Mouse (Mus musculus) fat pad, adult 2 months (tissue): ENCODE data around the gene Hrct1.

ENCODE experiments used
- DNase-seq: peaks from one replicate; pipeline ENCODE4 v3.0.0-alpha.2; 2011; ENCODE audit warnings: low read depth, low spot score; ENCODE audit errors: extremely low read depth

Hrct1 gene

GRCm38 (mm10) chr4:43726995-43727394 is at the start of gene Hrct1:
Gene Hrct1, plus strand, starts transcription at chr4:43727188.
- peak; percentile 16 for DNase-seq

- no peak for DNase-seq
Observed at GRCm38 (mm10) chr4:43678541-43678940, 48.4 kb upstream of the Hrct1 start.

GRCm38 (mm10) chr4:43679416-43680043 is 47.5 kb upstream of the Hrct1 start:
- no peak for DNase-seq

- no peak for DNase-seq
Observed at GRCm38 (mm10) chr4:43690021-43690420, 37.0 kb upstream of the Hrct1 start.

- no peak for DNase-seq
Observed at GRCm38 (mm10) chr4:43691026-43691425, 36.0 kb upstream of the Hrct1 start.

GRCm38 (mm10) chr4:43693806-43694241 is 33.2 kb upstream of the Hrct1 start:
- peak; percentile 54 for DNase-seq

- no peak for DNase-seq
Observed at GRCm38 (mm10) chr4:43694439-43695248, 32.3 kb upstream of the Hrct1 start.

GRCm38 (mm10) chr4:43695249-43695671 is 31.7 kb upstream of the Hrct1 start:
- no peak for DNase-seq

GRCm38 (mm10) chr4:43696561-43696960 is 30.4 kb upstream of the Hrct1 start:
- DNase-seq: no peak

GRCm38 (mm10) chr4:43700707-43701106 is 26.3 kb upstream of the Hrct1 start, which contains the start of gene Olfr70:
Gene Olfr70, minus strand, starts transcription at chr4:43700807.
- DNase-seq: no peak

- DNase-seq: no peak
Observed at GRCm38 (mm10) chr4:43703439-43703838, 23.5 kb upstream of the Hrct1 start.

- no peak for DNase-seq
Observed at GRCm38 (mm10) chr4:43703851-43704250, 23.1 kb upstream of the Hrct1 start.

GRCm38 (mm10) chr4:43705991-43706390 is 21.0 kb upstream of the Hrct1 start:
- no peak for DNase-seq

GRCm38 (mm10) chr4:43709869-43710268 is 17.1 kb upstream of the Hrct1 start, which contains the start of gene Olfr71:
Gene Olfr71, minus strand, starts transcription at chr4:43710255.
- no peak for DNase-seq

- no peak for DNase-seq
Observed at GRCm38 (mm10) chr4:43711821-43712220, 15.2 kb upstream of the Hrct1 start.

GRCm38 (mm10) chr4:43713652-43714219 is 13.3 kb upstream of the Hrct1 start:
- DNase-seq: no peak

GRCm38 (mm10) chr4:43720491-43721228 is 6.3 kb upstream of the Hrct1 start:
- DNase-seq: no peak

- no peak for DNase-seq
Observed at GRCm38 (mm10) chr4:43722191-43722590, 4.8 kb upstream of the Hrct1 start.

- DNase-seq: no peak
Observed at GRCm38 (mm10) chr4:43724764-43725163, 2.2 kb upstream of the Hrct1 start.

- DNase-seq: no peak
Observed at GRCm38 (mm10) chr4:43726228-43726993, 577 bp upstream of the Hrct1 start.
